Mouse (Mus musculus) bone marrow macrophage, adult 2 months (primary cell): ENCODE measurements around the gene Prl5a1.

Experiments
- CTCF ChIP-seq: IDR thresholded peaks from 2 replicates; pipeline ENCODE4 v1.5.1; 2012; ENCODE audit warnings: low read depth, mild to moderate bottlenecking, low read length, moderate library complexity
- POLR2A ChIP-seq: IDR thresholded peaks from 2 replicates; pipeline ENCODE4 v1.6.1; 2012; ENCODE audit warnings: mild to moderate bottlenecking, low read depth, low read length, borderline replicate concordance

DNA sequence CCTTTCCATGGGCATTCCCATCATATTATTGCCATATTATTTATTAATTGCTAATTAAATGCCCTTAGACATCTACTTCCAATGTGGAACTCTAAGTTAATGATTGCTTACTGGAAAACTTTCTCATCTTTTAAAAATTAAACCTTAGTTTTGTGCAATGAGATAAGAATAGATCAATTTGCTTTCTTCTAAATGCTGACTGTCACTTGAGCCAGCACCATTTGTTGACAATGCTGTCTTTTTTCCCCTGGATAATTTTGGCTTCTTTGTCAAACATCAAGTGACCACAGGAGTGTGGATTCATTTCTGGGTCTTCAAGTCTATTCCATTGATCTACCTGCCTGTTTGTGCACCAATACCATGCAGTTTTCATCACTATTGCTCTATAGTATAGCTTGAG is 46.1 kb upstream of the Prl5a1 start:
- TF ChIP-seq CTCF (no peak), POLR2A (no peak)
